Mouse (Mus musculus): Measurements from ENCODE around the gene St14. TPM values are rescaled to one million over a fixed set of nuclear protein-coding genes. Genes with fewer than 3 reads are reported as not detected.
A peak's percentile ranks its signal among the peaks of the same experiment; 100 is the strongest.

The St14 gene
- polyA plus RNA-seq, 1 experiment from 2014 or later = 0.37 TPM

- no peak for DNase-seq (ENCODE audit: low spot score)
- H3K27me3 ChIP-seq (ENCODE audit: control insufficient read depth, insufficient read depth, low read length) = no peaks in the 10 kb centered on the region
- H3K4me2 ChIP-seq (replicated peaks) = no peak overlapping the region
- H3K27ac ChIP-seq = no peak overlapping the region
- H3K9me3 ChIP-seq (ENCODE audit: control insufficient read depth, low read length) = no peaks in the 10 kb centered on the region
- no peaks in the 10 kb centered on the region for H3K36me3 ChIP-seq (replicated peaks; ENCODE audit: control insufficient read depth, insufficient read depth)
- ATAC-seq (ENCODE audit: low FRiP score) = no peak
- H3K4me1 ChIP-seq (replicated peaks; ENCODE audit: control insufficient read depth, insufficient read depth, low read length) = no peaks in the 10 kb centered on the region
- no peak overlapping the region for H3K4me3 ChIP-seq (replicated peaks; ENCODE audit: low read length)
- no peak overlapping the region for H3K9ac ChIP-seq
- 94% methylated on average over 11 of the region's 11 CpGs for WGBS
These were observed 14.6 kb downstream of the St14 start for GRCm38 (mm10) chr9:31117088-31117487.

- H3K9me3 ChIP-seq (ENCODE audit: control insufficient read depth, low read length) = no peaks in the 10 kb centered on the region
- H3K4me2 ChIP-seq (replicated peaks) = no peak overlapping the region
- DNase-seq (ENCODE audit: low spot score) = no peak
- no peak overlapping the region for H3K4me3 ChIP-seq (replicated peaks; ENCODE audit: low read length)
- H3K36me3 ChIP-seq (replicated peaks; ENCODE audit: control insufficient read depth, insufficient read depth) = no peaks in the 10 kb centered on the region
- ATAC-seq (ENCODE audit: low FRiP score) = no peak
- no peak overlapping the region for H3K27ac ChIP-seq
- no peaks in the 10 kb centered on the region for H3K4me1 ChIP-seq (replicated peaks; ENCODE audit: control insufficient read depth, insufficient read depth, low read length)
- no peaks in the 10 kb centered on the region for H3K27me3 ChIP-seq (ENCODE audit: control insufficient read depth, insufficient read depth, low read length)
- H3K9ac ChIP-seq = no peak overlapping the region
These were observed 16.1 kb downstream of the St14 start for GRCm38 (mm10) chr9:31115586-31115985.

GRCm38 (mm10) chr9:31108464-31108863 lies 23.2 kb downstream of the St14 start:
- Histone ChIP-seq H3K4me2 (replicated peaks) (no peak overlapping the region), H3K36me3 (replicated peaks; ENCODE audit: control insufficient read depth, insufficient read depth) (no peaks in the 10 kb centered on the region), H3K4me1 (replicated peaks; ENCODE audit: control insufficient read depth, insufficient read depth, low read length) (no peaks in the 10 kb centered on the region), H3K4me3 (replicated peaks; ENCODE audit: low read length) (no peak overlapping the region), H3K9ac (no peak overlapping the region), H3K9me3 (ENCODE audit: control insufficient read depth, low read length) (no peaks in the 10 kb centered on the region), H3K27me3 (ENCODE audit: control insufficient read depth, insufficient read depth, low read length) (no peaks in the 10 kb centered on the region), H3K27ac (no peak overlapping the region)
- 88% methylated on average over 8 of the region's 8 CpGs for WGBS
- ATAC-seq (ENCODE audit: low FRiP score) (no peak), DNase-seq (ENCODE audit: low spot score) (no peak)

DNA sequence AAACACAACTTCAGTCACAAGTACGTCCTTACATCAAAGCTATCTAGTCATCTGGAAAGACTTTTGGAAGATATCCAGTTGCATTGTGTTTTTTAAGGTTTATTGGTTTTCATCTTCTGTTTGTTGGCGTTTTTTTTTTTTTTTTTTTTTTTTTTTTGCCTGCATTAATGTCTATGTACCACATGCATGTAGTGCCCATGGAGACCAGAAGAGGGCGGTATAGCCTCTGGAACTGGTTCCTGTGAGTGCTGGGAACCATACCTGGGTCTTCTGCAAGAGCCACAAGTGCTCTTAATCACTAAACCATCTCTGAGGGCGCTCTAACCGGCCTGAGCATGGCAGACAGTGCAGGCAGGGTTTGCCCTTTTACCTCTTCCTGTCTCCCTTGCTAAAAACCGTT lies 33.5 kb downstream of the St14 start:
- no peak overlapping the region for H3K27ac ChIP-seq
- ATAC-seq (ENCODE audit: low FRiP score) (no peak), DNase-seq (ENCODE audit: low spot score) (no peak)
- no peaks in the 10 kb centered on the region for H3K9me3 ChIP-seq (ENCODE audit: control insufficient read depth, low read length)
- no peak overlapping the region for H3K9ac ChIP-seq
- no peak overlapping the region for H3K4me3 ChIP-seq (replicated peaks; ENCODE audit: low read length)
- H3K4me1 ChIP-seq (replicated peaks; ENCODE audit: control insufficient read depth, insufficient read depth, low read length) = no peaks in the 10 kb centered on the region
- H3K36me3 ChIP-seq (replicated peaks; ENCODE audit: control insufficient read depth, insufficient read depth) = no peaks in the 10 kb centered on the region
- 80% methylated on average over 6 of the region's 6 CpGs for WGBS
- H3K27me3 ChIP-seq (ENCODE audit: control insufficient read depth, insufficient read depth, low read length) = no peaks in the 10 kb centered on the region
- H3K4me2 ChIP-seq (replicated peaks) = no peak overlapping the region

DNA sequence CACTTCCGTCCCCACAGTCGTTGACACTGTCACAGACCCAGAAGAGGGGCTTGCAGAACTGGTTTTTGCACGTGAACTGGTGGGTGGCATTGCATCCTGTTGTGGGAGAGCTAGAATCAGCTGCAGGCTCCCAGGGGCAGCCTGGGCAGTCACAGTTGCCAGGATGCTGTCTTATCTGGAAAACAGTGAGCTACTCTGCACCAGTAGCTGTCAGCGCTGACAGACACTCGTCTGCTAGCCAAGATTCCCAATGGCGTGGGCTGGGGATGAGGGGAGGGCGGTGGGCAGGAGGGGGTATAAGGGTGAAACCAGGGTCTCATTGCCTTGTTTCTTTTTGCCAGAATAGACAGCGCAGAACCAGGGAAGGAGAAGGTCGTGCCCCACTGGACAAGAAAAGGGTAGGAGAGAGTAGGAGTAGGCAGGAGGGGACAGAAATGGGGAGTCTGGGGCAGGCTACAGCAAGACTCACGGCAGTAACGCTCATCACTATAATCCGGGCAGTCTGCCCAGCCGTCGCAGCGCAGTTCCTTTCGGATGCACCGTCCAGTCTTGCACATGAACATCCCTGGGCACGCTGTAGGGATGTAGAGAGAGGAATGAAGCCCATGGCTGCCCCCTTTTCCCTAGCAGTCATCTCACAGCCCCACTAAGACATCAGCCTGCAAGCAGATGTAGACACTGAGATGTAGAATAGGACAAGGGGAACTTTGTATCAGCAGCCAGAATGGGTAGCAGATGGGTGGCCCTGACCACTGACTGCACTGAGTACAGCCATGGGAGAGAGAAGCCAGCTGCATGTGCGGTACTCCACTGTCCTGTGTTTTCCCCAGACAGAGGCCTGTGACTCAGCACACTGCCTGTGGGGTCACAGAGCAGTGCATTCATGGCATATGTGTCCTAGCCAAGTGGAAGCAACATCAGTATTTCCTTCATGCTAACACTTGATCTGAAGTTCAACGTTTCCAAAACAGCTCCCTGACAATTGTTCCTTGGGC lies 34.3 kb downstream of the St14 start:
- DNase-seq (ENCODE audit: low spot score) = no peak
- no peak overlapping the region for H3K9ac ChIP-seq
- ATAC-seq (ENCODE audit: low FRiP score) = peak; percentile 51; the same call in 1 of the 2 replicates
- H3K36me3 ChIP-seq (replicated peaks; ENCODE audit: control insufficient read depth, insufficient read depth) = no peaks in the 10 kb centered on the region
- 73% methylated on average over 20 of the region's 20 CpGs for WGBS
- no peaks in the 10 kb centered on the region for H3K9me3 ChIP-seq (ENCODE audit: control insufficient read depth, low read length)
- no peak overlapping the region for H3K27ac ChIP-seq
- no peaks in the 10 kb centered on the region for H3K27me3 ChIP-seq (ENCODE audit: control insufficient read depth, insufficient read depth, low read length)
- no peaks in the 10 kb centered on the region for H3K4me1 ChIP-seq (replicated peaks; ENCODE audit: control insufficient read depth, insufficient read depth, low read length)
- no peak overlapping the region for H3K4me3 ChIP-seq (replicated peaks; ENCODE audit: low read length)
- H3K4me2 ChIP-seq (replicated peaks) = no peak overlapping the region

- DNase-seq (ENCODE audit: low spot score) = no peak
- Histone ChIP-seq H3K4me1 (replicated peaks; ENCODE audit: control insufficient read depth, insufficient read depth, low read length) (no peaks in the 10 kb centered on the region), H3K27ac (no peak overlapping the region), H3K9me3 (ENCODE audit: control insufficient read depth, low read length) (no peaks in the 10 kb centered on the region), H3K4me3 (replicated peaks; ENCODE audit: low read length) (no peak overlapping the region), H3K27me3 (ENCODE audit: control insufficient read depth, insufficient read depth, low read length) (no peaks in the 10 kb centered on the region), H3K9ac (no peak overlapping the region), H3K36me3 (replicated peaks; ENCODE audit: control insufficient read depth, insufficient read depth) (no peaks in the 10 kb centered on the region), H3K4me2 (replicated peaks) (no peak overlapping the region)
- 90% methylated on average over 10 of the region's 10 CpGs for WGBS
- ATAC-seq (ENCODE audit: low FRiP score) = no peak
These were observed 38.8 kb downstream of the St14 start for GRCm38 (mm10) chr9:31092833-31093195.

DNA sequence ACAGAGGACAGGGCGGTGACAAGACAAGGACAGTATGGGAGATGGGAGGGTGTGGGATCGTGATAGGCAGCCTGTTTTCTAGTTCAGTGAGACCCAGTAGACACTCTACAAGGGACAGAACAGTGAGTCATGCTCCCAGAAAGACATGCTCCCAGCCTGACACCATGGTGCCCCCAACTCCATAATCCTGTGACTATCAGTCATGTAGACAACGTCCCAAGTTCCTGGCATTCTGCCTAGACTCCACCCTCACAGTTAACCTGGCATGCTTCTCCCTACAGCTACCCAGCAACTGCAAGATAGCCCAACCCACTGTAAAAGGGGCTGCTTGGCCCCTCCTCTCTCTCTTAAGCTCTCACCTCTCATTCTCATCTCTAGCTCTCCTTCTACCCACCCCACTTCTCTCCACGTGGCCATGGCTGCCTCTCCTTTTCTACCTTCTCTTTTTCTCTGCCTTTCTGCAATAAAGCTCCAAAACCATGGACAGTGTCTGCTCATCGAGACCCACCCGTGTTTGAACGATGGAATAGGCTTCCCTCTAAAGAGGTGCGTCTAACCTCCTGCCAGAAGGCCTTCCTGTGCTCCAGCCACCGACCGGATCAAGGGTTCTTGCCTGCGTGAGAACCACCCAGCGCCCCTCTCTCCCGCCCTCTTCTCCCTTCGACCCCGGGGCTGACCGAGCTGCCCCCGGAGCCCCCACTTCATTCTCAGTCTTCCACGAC lies 39.4 kb downstream of the St14 start:
- 93% methylated on average over 18 of the region's 18 CpGs for WGBS
- Histone ChIP-seq H3K36me3 (replicated peaks; ENCODE audit: control insufficient read depth, insufficient read depth) (no peaks in the 10 kb centered on the region), H3K27me3 (ENCODE audit: control insufficient read depth, insufficient read depth, low read length) (no peaks in the 10 kb centered on the region), H3K4me2 (replicated peaks) (no peak overlapping the region), H3K4me1 (replicated peaks; ENCODE audit: control insufficient read depth, insufficient read depth, low read length) (no peaks in the 10 kb centered on the region), H3K9me3 (ENCODE audit: control insufficient read depth, low read length) (no peaks in the 10 kb centered on the region), H3K27ac (no peak overlapping the region), H3K4me3 (replicated peaks; ENCODE audit: low read length) (no peak overlapping the region), H3K9ac (no peak overlapping the region)
- DNase-seq (ENCODE audit: low spot score) = no peak
- no peak for ATAC-seq (ENCODE audit: low FRiP score)

GRCm38 (mm10) chr9:31091162-31091581 lies 40.5 kb downstream of the St14 start:
- no peaks in the 10 kb centered on the region for H3K4me1 ChIP-seq (replicated peaks; ENCODE audit: control insufficient read depth, insufficient read depth, low read length)
- H3K4me3 ChIP-seq (replicated peaks; ENCODE audit: low read length) = no peak overlapping the region
- no peaks in the 10 kb centered on the region for H3K27me3 ChIP-seq (ENCODE audit: control insufficient read depth, insufficient read depth, low read length)
- no peak overlapping the region for H3K9ac ChIP-seq
- no peaks in the 10 kb centered on the region for H3K9me3 ChIP-seq (ENCODE audit: control insufficient read depth, low read length)
- DNase-seq (ENCODE audit: low spot score) (no peak), ATAC-seq (ENCODE audit: low FRiP score) (no peak)
- no peaks in the 10 kb centered on the region for H3K36me3 ChIP-seq (replicated peaks; ENCODE audit: control insufficient read depth, insufficient read depth)
- H3K4me2 ChIP-seq (replicated peaks) = no peak overlapping the region
- no peak overlapping the region for H3K27ac ChIP-seq
- 95% methylated on average over 10 of the region's 10 CpGs for WGBS

DNA sequence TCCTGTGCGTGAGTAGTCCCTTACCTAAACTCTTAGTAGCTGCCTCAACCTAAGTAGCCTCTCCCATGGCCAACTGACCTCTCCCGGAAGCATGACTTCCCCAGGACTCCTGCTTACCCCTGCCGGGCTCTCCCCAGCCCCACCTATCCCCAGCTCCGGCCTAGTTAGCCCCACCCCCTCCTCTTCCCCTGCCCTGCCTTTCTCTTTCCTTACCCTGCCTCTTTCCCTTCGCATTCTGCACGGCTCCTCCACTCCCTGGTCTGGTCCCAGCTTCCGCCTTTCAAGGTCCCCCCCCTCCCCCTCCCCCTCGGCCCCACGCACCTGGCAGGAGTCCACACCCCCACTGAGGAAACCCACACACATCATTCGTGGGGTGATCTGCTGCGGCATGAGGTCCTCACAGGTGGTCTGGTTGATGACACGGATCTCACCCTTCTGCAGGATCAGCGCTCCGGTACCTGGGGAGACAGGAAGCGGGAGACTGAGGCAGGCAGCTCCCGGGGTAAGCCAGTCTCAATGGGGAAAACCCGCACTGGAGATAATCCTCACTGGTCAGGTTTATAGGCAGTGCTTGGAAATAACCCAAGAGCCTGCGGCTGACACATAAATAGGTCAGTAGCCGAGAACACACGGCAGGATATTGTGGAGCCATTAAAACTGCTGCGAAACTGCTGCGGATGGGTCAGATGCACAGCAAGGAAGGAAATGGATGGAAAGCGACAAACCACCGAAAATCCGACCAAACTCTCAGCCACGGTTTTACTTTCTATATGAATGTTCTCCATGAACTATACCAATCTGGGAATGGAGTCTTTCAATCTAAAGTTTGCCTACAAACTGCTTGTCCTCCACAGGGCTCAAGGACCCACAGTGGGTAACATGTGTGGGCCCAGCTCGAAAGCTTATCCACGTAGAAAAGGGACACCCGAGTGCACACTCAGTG lies 41.3 kb downstream of the St14 start:
- 77% methylated on average over 29 of the region's 29 CpGs for WGBS
- H3K9me3 ChIP-seq (ENCODE audit: control insufficient read depth, low read length) = no peaks in the 10 kb centered on the region
- H3K4me1 ChIP-seq (replicated peaks; ENCODE audit: control insufficient read depth, insufficient read depth, low read length) = no peaks in the 10 kb centered on the region
- H3K4me2 ChIP-seq (replicated peaks) = no peak overlapping the region
- H3K4me3 ChIP-seq (replicated peaks; ENCODE audit: low read length) = no peak overlapping the region
- ATAC-seq (ENCODE audit: low FRiP score) = no peak
- no peaks in the 10 kb centered on the region for H3K27me3 ChIP-seq (ENCODE audit: control insufficient read depth, insufficient read depth, low read length)
- no peak overlapping the region for H3K9ac ChIP-seq
- no peak for DNase-seq (ENCODE audit: low spot score)
- H3K36me3 ChIP-seq (replicated peaks; ENCODE audit: control insufficient read depth, insufficient read depth) = no peaks in the 10 kb centered on the region
- H3K27ac ChIP-seq = no peak overlapping the region
